Mouse (Mus musculus): ENCODE data around the gene Vps29.

DNA sequence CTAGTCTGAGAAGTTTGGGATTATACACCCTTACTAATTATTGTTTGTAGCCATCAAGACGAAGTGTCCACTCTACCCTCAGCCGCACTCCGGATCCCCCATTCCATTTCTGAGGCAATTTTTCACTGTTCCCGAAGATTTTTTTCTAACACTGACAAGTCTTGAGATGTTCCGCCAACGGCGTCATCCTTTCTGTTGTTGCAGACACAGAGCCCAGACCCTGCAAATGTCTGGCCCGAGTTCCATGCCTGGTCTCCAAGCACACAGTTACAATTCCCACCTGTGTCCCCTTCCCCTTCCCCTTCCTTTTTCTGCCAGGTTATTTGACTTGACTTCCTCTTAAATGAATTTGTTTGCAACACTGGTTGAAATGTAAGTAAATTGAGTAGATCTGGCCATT is 45.7 kb downstream of the Vps29 start:
- TF ChIP-seq CTCF (IDR thresholded peaks at IDR 0.05; ENCODE audit: low read depth) (no peak), EP300 (IDR thresholded peaks at IDR 0.05; ENCODE audit: low read depth) (no peak)
